Mouse (Mus musculus): ENCODE measurements around the gene Tcf21. TPM values are rescaled to one million over a fixed set of nuclear protein-coding genes. Genes with fewer than 3 reads are reported as not detected.

Tcf21 gene
- polyA plus RNA-seq, 1 experiment from 2014 or later: 750 TPM

DNA sequence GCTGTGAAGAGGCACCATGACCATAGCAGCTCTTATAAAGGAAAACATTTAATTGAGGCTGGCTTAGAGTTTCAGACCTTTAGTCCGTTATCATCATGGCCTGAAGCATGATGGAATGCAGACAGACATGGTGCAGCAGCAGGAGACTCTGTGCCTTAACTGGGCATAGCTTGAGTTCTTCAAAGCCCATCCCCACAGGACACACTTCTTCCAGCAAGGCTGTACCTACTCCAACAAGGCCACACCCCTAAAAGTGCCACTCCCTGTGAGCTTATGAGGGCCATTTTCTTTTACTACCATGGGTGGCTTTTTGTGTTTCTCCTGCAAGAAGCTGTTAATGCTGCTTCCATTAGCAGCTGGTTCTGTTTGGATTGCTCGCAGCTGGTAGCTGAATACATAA, 44.5 kb downstream of the Tcf21 start:
- no peaks in the 10 kb centered on the region for H3K36me3 ChIP-seq (ENCODE audit: insufficient read depth, low read length)
- DNase-seq (ENCODE audit: low spot score) (no peak), ATAC-seq (no peak)
- no peaks in the 10 kb centered on the region for H3K9me3 ChIP-seq (ENCODE audit: low read length)
- H3K27me3 ChIP-seq (replicated peaks; ENCODE audit: insufficient read depth, low read length): no peaks in the 10 kb centered on the region
- H3K27ac ChIP-seq (ENCODE audit: low read length): no peak overlapping the region
- no peak for TF ChIP-seq EP300 (IDR thresholded peaks at IDR 0.05)
- no peak for TF ChIP-seq CTCF (IDR thresholded peaks at IDR 0.05)
- no peak overlapping the region for H3K9ac ChIP-seq (replicated peaks; ENCODE audit: low read depth)
- H3K4me2 ChIP-seq (replicated peaks; ENCODE audit: low read depth, low read length): no peak overlapping the region
- H3K4me3 ChIP-seq (ENCODE audit: low read depth, low read length): no peak overlapping the region
- H3K4me1 ChIP-seq (ENCODE audit: insufficient read depth, low read depth, low read length): no peaks in the 10 kb centered on the region
- 68% methylated on average over 2 of the region's 2 CpGs for WGBS

- Histone ChIP-seq H3K9me3 (ENCODE audit: low read length) (no peaks in the 10 kb centered on the region), H3K27ac (ENCODE audit: low read length) (no peak overlapping the region), H3K4me3 (ENCODE audit: low read depth, low read length) (no peak overlapping the region), H3K27me3 (replicated peaks; ENCODE audit: insufficient read depth, low read length) (no peaks in the 10 kb centered on the region), H3K4me2 (replicated peaks; ENCODE audit: low read depth, low read length) (no peak overlapping the region), H3K9ac (replicated peaks; ENCODE audit: low read depth) (no peak overlapping the region), H3K36me3 (ENCODE audit: insufficient read depth, low read length) (no peaks in the 10 kb centered on the region), H3K4me1 (ENCODE audit: insufficient read depth, low read depth, low read length) (no peaks in the 10 kb centered on the region)
- peak; percentile 34 for DNase-seq (ENCODE audit: low spot score)
- TF ChIP-seq EP300 (IDR thresholded peaks at IDR 0.05) (no peak), CTCF (IDR thresholded peaks at IDR 0.05) (no peak)
- no peak for ATAC-seq
- 63% methylated on average over 3 of the region's 3 CpGs for WGBS
These were observed 45.3 kb downstream of the Tcf21 start for GRCm38 (mm10) chr10:22774626-22775025.

Other genes with a start within 250 kb of the Tcf21 start
- 2.6 and 3.2 TPM in 2 replicates for gene Slc2a12, start 175.2 kb downstream of the Tcf21 start, polyA plus RNA-seq (2015; fragmentation: Nextera tagmentation; extraction: Ambion mirVana)
- gene Tbpl1, start 88.2 kb downstream of the Tcf21 start, polyA plus RNA-seq (2015; fragmentation: Nextera tagmentation; extraction: Ambion mirVana): 42.2 and 44.7 TPM in 2 replicates